Mouse (Mus musculus) bone marrow macrophage, adult 2 months (primary cell): ENCODE measurements at regions not wholly inside any gene's neighbourhood (a gene's known extent, or its start where the extent isn't known, plus 50 kb on each side); places are given as distances from the start of the nearest gene placed in this dataset.

Source experiments
- CTCF ChIP-seq: IDR thresholded peaks from 2 replicates; pipeline ENCODE4 v1.5.1; 2012; ENCODE audit warnings: low read depth, mild to moderate bottlenecking, low read length, moderate library complexity
- POLR2A ChIP-seq: IDR thresholded peaks from 2 replicates; pipeline ENCODE4 v1.6.1; 2012; ENCODE audit warnings: mild to moderate bottlenecking, low read depth, low read length, borderline replicate concordance

GRCm38 (mm10) chr14:105019971-105020370 lies 157.2 kb downstream of the Rbm26 start:
- no peak for TF ChIP-seq CTCF
- TF ChIP-seq POLR2A: no peak
